Comparison of ENCODE assay signal across 10 mouse cellular contexts in the genomic region with DNA sequence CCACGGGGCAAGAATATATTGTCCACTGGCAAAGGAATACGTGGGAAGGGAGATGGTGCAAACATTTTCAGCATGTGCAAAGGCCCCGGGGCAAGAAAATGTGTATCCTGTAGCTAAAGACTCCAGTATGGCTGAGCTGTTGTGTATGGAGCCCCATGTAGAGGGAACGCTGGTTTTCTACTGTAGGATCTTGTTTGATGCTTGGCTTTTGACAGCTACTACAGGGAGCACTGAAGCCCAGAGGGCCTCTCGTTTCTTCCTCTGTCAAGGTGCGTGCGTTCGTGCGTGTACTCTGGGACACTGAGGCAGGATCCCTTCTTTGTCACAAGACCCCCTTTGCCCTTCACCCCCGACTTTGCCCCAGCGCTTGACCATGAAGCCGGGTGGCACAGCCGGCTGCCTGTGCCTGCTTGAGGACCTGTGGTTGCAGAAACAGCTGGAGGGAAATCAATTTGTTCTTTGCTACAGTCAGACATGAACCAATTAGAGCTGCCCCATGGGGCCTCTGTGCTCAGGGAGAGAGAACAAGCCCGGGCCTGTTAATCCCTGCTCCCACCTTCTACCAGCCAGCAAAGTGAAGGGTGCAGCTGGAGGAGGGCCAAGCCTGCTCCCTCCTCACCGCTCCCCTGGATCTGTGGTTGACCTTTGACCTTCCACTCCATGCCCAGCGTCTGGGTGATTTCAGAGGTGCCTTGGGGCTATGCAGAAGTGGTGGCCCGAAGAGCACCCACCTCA.
DNase-seq lines count a peak whose midpoint lies in the region; ATAC-seq and TF ChIP-seq lines count a peak whose summit lies in the region.
"Had no signal": no experiment of that assay in that cellular context is flagged by ENCODE, and none has a peak within 500 bp of the region (broad histone marks: within the 10 kb centered on the region; RNA-seq: fewer than 3 reads in every experiment).

No protein-coding gene starts in this region.

- H3K9ac ChIP-seq in ES-E14 (ENCODE audit: insufficient read depth, low read depth, low read length, poor library complexity, severe bottlenecking): peak overlapping the region; percentile 67
- H3K9ac ChIP-seq in forebrain, embryonic 12.5 days: no peak overlapping the region
- H3K9ac ChIP-seq in midbrain, embryonic 13.5 days (replicated peaks): no peak overlapping the region
- H3K9ac ChIP-seq: liver, embryonic 14.5 days had no signal

- no peaks in the 10 kb centered on the region for H3K9me3 ChIP-seq in heart, embryonic 10.5 days
- H3K9me3 ChIP-seq in ES-E14 (ENCODE audit: control insufficient read depth, insufficient read depth, low read depth, low read length): no peaks in the 10 kb centered on the region
- no peaks in the 10 kb centered on the region for H3K9me3 ChIP-seq in forebrain, embryonic 12.5 days
- no peaks in the 10 kb centered on the region for H3K9me3 ChIP-seq in midbrain, embryonic 13.5 days

- H3K4me2 ChIP-seq in forebrain, embryonic 12.5 days: no peak overlapping the region
- H3K4me2 ChIP-seq in midbrain, embryonic 13.5 days (replicated peaks): no peak overlapping the region

- WGBS in heart, embryonic 10.5 days: 71% methylated on average over 17 of the region's 17 CpGs
- WGBS in forebrain, embryonic 12.5 days: 48% methylated on average over 17 of the region's 17 CpGs
- 43% methylated on average over 17 of the region's 17 CpGs for WGBS in midbrain, embryonic 13.5 days

- no peaks in the 10 kb centered on the region for H3K36me3 ChIP-seq in heart, embryonic 10.5 days
- H3K36me3 ChIP-seq in ES-E14 (ENCODE audit: control insufficient read depth, insufficient read depth, low read length, poor library complexity, severe bottlenecking): no peaks in the 10 kb centered on the region
- no peaks in the 10 kb centered on the region for H3K36me3 ChIP-seq in forebrain, embryonic 12.5 days (replicated peaks)
- no peaks in the 10 kb centered on the region for H3K36me3 ChIP-seq in midbrain, embryonic 13.5 days

- ATAC-seq in forebrain, embryonic 12.5 days (ENCODE audit: low FRiP score): no peak
- no peak for ATAC-seq in midbrain, embryonic 13.5 days

- peaks cover 33% of the 10 kb centered on the region for H3K27me3 ChIP-seq in heart, embryonic 10.5 days (ENCODE audit: insufficient read depth, poor library complexity, severe bottlenecking)
- H3K27me3 ChIP-seq in forebrain, embryonic 12.5 days: no peaks in the 10 kb centered on the region
- 0 out of 2 replicates have a peak, but pooled peaks cover 6% of the 10 kb centered on the region for H3K27me3 ChIP-seq in midbrain, embryonic 13.5 days

- no peak overlapping the region for H3K4me3 ChIP-seq in heart, embryonic 10.5 days
- H3K4me3 ChIP-seq in ES-E14 (ENCODE audit: insufficient read depth in 1 of 2, low read depth in 1 of 2, low read length in 2 of 2, poor library complexity in 1 of 2, severe bottlenecking in 1 of 2): peak overlapping the region; percentile 53 to 59
- no peak overlapping the region for H3K4me3 ChIP-seq in forebrain, embryonic 12.5 days (replicated peaks)
- H3K4me3 ChIP-seq in midbrain, embryonic 13.5 days (replicated peaks): no peak overlapping the region

- H3K27ac ChIP-seq in heart, embryonic 10.5 days: peak overlapping the region; percentile 72
- peak overlapping the region; percentile 98 for H3K27ac ChIP-seq in ES-E14 (ENCODE audit: insufficient read depth, low read depth, low read length, poor library complexity, severe bottlenecking)
- H3K27ac ChIP-seq in forebrain, embryonic 12.5 days: peak overlapping the region; percentile 96
- peak overlapping the region; percentile 83 for H3K27ac ChIP-seq in midbrain, embryonic 13.5 days
- H3K27ac ChIP-seq: liver, embryonic 14.5 days had no signal

- peaks cover 45% of the 10 kb centered on the region for H3K4me1 ChIP-seq in heart, embryonic 10.5 days
- H3K4me1 ChIP-seq in ES-E14 (ENCODE audit: control insufficient read depth in 2 of 2, insufficient read depth in 2 of 2, low read length in 2 of 2, poor library complexity in 1 of 2): peaks cover 9 to 45% of the 10 kb centered on the region in 2 experiments
- H3K4me1 ChIP-seq in forebrain, embryonic 12.5 days: peaks cover 57% of the 10 kb centered on the region
- peaks cover 49% of the 10 kb centered on the region for H3K4me1 ChIP-seq in midbrain, embryonic 13.5 days (replicated peaks)

- DNase-seq in heart, embryonic 10.5 days (ENCODE audit: low spot score): no peak
- DNase-seq in heart, adult 11 months: no peak
- no peak for DNase-seq in ES-E14 (ENCODE audit: low read depth, low spot score)
- no peak for DNase-seq in natural killer cell, adult 2 months (ENCODE audit: low spot score in 2 of 2)
- DNase-seq in heart, postnatal 4 days: no peak
- no peak for DNase-seq in testis, postnatal 14 days (ENCODE audit: low spot score)
- DNase-seq: kidney, adult 8-10 months had no signal

- in situ Hi-C loops in ES-E14 (cut with MboI; ENCODE audit: low sequenced_read_pairs in 2 of 2, unreplicated experiment in 2 of 2): no loop called here

TF ChIP-seq in ES-E14, 5 proteins besides CTCF, POLR2A, EP300 and RAD21:
- TF ChIP-seq CHD2 (IDR thresholded peaks at IDR 0.05; ENCODE audit: low read depth, low read length) (no peak), MAFK (IDR thresholded peaks at IDR 0.05; ENCODE audit: insufficient read depth, low read depth, low read length) (no peak), HCFC1 (IDR thresholded peaks at IDR 0.05; ENCODE audit: borderline replicate concordance, insufficient read depth, low read length) (no peak), ZC3H11A (IDR thresholded peaks at IDR 0.05; ENCODE audit: borderline replicate concordance, low read depth, low read length) (no peak), ZNF384 (IDR thresholded peaks at IDR 0.05; ENCODE audit: low read depth, low read length) (no peak)
TF ChIP-seq in ES-E14: peak in this region for 0.

Comparison
In these comparisons a context has a peak if more than half of its experiments do, and no peak if none do; other contexts are left out.
1. H3K4me3 ChIP-seq: peak in ES-E14 (2 of 2); none in heart, embryonic 10.5 days (single experiment), forebrain, embryonic 12.5 days (single experiment) and midbrain, embryonic 13.5 days (single experiment).
2. Peak in every context shown above with its lines, with median percentiles within 50 percentile points of each other: H3K27ac ChIP-seq.